Mouse (Mus musculus) spleen, postnatal 36 days (tissue): Measurements from ENCODE around the gene Pakap.
A peak's percentile ranks its signal among the peaks of the same experiment; 100 is the strongest.

Experiments used
- DNase-seq, 2 experiments: peaks; one replicate each; pipeline ENCODE4 v3.0.0; 2022; ENCODE audit warnings: low spot score in 2 of 2, mixed read lengths in 1 of 2

The Pakap gene

DNA sequence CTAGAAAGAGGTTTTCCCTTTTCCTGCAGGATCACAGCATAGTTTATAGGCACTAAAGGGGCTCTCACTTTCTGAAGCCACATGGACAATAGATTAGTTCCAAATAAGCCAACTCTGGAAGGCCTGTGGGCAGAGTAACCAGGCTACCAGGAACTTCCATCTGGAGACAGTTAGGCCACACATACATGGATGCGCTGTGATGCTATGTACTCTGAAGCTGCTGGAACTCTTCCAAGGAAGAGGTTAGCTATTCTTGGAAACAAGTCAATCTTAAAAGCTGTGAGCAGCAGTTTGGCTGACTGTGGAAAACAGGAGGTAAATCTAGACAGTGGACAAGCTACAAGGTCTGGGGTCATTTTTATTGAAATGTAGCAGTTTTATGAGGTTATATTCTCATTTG lies 196.4 kb downstream of the Pakap start:
- no peak for DNase-seq

GRCm38 (mm10) chr4:57764926-57765325 lies 196.9 kb downstream of the Pakap start:
- DNase-seq: no peak

GRCm38 (mm10) chr4:57765806-57766205 lies 197.8 kb downstream of the Pakap start:
- no peak for DNase-seq

DNA sequence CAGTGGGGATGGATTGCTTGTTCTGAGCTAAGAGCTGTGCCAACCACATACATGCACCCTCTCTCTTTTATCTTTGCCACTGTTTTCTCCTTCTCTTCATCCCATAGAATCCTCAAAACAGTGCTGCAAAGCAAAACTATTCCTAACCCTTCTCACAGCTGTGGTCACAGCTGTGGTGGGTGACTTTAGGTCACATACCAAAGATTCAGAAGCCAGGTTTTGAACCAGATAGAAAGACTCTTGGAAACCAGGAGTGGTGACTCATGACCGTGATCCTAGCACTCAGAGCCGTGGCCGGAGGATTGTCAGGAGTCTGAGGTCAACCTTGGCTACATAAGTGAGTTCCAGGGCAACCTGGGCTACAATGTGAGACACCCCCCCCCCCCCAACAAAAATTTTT lies 201.0 kb downstream of the Pakap start:
- no peak for DNase-seq

- no peak for DNase-seq
Measured at GRCm38 (mm10) chr4:57770185-57770823, 202.3 kb downstream of the Pakap start.

DNA sequence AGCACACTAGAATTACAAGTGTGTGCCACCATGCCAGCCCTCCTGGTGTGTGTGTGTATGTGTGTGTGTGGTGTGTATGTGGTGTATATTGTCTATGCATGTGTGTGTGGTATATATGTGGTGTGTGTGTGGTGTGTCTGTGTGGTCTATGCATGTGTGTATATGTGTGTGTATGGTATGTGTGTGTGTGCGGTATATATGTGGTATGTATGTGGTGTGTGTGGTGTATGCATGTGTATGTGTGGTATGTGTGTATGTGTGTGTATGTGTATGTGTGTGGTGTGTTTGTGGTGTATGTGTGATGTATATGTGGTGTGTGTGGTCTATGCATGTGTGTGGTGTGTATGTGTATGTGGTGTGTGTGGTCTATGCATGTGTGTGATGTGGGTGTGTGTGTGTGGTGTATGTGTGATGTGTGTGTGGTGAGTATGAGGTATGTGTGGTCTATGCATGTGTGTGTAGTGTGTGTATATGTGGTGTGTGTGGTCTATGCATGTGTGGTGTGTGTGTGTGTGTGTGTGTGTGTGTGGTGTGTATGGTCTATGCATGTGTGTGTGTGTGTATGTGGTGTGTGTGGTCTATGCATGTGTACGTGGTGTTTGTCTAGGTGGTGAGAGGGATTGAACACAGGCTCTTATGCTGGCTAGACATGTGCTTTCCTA lies 203.7 kb downstream of the Pakap start:
- no peak for DNase-seq

DNA sequence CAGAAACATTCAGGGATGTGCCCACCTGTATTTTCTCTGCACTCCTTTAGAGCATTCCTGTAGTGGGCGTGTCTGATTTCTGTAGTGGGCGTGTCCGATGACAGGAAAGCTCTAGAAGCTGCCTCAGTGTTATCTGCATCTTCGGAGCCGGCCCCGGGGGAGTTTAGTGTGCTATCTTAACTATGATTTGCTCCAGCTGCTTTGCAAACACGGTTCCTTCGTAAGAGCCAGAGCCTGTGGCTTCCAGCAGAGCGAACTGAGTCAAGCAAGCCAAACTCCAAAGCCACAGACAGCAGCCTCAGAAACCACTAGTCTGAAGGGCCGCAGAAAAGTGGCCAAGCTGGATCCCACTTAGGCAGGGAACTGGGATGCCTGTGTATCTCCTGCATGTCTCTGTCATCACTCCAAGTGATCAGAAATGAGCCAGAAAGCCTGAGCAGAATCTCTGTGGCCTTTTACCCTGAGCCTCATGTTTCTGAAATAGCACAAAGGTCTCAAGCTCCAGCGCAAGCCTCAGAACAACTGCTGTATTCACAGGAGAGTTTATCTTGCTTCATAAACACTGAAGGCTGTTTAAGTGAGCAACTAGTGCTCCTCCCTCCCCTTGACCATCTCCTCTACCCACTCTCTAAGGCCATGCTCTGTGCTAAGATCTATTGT lies 205.0 kb downstream of the Pakap start:
- DNase-seq: no peak

DNA sequence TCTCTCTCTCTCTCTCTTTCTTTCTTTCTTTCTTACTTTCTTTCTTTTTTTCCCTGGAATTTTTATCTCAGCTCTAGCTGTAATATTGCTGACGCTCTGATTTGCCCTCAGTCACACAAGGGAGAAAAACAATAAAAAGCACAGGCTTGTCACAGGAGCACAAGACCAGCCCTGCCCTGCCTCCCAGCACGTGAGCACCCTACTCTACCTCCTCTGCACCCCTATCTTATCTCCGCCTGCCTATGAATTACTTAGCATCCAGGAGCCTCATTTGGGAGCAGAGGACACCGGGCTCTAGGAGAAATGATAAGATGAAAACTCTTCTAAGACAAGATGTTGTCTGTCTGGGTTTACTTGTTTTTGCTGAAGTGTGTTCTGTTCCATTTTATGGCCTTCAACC lies 206.5 kb downstream of the Pakap start:
- no peak for DNase-seq

- no peak for DNase-seq
Measured at GRCm38 (mm10) chr4:57775582-57775981, 207.6 kb downstream of the Pakap start.

DNA sequence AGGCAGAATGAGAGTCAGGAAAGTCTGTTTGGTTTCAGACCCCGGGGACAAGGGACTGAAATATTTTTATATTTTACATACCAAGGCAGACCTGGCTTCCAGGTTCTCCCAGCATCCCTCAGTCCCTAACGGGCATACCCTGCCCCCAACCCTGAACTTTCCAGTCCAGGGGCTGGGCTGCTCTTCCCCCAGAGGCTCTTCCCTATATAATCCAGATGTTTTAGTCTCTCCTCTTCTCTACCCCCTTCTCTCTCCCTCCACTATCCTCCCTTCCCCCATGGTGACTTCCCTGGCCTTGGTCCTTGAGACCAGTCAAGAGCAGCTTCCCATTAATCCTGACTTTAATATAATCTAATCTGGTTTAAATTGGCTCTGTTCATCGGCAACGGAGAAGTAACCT lies 212.4 kb downstream of the Pakap start:
- no peak for DNase-seq

- DNase-seq: no peak
Measured at GRCm38 (mm10) chr4:57780833-57781641, 213.1 kb downstream of the Pakap start.

- DNase-seq: peak; percentile 68 to 69
Measured at GRCm38 (mm10) chr4:57781994-57782393, 214.0 kb downstream of the Pakap start.

DNA sequence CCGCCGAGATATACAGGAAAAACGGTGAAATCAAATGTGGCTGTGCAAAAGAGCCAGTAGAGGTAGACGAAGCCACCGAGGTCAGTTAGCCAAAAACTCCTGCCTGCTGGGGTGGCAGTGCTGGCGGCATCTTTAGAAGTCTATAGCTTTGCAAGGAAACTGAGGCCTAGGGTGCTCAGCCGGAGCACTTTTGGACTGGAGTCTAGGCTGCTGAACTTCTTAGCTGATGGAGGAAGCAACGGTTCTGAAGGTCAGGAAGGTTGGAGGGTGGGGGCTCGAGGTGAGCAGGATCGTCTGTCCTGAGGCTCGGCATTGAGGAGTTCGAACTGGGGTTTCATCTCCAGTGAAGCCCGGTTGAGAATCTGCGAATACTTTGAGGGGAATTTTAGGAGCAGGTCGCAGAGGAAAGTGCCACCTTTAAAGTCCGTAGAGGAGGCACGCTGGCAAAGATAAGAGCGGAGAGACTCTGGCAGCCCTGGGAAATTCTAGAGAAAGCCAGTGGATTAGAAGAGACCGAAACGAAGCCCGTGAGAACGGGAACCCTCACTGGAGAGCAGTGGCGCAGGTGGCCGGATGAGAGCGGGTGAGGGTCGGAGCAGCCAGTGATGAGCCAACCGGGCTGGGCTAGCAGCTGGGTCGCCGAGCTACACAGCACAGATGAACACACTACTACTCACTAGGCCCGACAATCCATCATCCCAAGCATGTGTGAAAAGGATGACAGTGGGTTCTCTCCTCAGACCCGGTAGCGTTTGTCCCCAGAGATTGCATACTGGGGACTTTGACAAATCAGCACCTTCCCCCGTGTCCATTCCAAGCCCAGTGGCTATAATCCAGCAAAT lies 214.8 kb downstream of the Pakap start:
- peak; percentile 28 to 36 for DNase-seq

- no peak for DNase-seq
Measured at GRCm38 (mm10) chr4:57783391-57783770, 215.4 kb downstream of the Pakap start.

DNA sequence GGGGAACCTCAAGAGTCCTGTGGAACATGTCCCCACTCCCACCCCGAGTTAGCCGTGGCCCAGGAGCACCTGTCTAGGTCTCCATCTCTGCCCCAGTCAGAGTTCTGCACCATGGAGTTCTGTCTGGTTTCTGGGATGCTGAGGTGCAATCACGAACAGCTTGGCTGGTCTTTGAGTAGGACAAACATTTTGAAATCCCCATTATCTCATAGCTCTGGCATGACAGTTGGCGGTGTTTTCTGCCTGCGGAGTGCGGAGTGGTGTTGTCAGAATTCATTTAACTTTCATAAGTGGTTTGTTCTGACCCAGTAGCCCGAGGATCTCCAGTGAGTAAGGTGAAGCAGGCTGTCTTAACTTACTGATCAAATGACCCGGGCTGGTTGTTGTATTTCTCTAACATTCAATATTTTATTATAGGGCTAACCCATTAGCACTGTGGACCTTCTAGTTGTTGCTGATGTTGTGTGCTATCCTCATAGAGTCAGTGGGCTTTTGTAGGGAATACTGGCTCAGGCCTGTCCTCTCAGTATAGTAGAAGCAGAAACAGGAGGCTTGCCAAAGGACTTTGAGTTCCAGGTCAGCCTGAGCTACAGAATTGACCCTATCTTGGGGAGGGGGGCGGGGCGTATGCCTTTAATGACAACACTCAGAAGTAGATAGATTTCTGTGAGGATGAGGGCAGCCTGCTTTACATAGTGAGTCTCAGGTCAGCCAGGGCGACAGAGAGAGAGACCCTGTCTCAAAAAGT lies 216.0 kb downstream of the Pakap start:
- DNase-seq: no peak

DNA sequence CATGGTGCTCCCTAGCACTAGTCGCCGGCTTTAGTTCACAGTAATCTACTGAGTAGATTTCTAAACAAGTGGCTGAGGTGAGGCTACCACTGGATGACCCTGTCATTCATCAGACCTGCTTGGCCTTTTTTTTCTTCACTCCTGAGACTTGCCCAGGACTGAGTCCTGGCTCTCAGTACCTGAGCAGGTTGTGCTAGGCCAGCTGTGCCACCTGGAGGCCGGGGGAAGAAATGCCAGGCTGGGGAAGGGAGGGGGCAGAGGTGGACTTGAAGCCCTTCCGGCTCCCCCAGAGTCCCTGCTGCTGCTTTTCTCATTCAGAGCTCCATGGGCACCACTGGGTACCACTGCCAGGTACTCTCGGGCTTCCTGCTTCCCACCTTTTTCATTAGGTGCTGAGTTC lies 220.7 kb downstream of the Pakap start:
- peak; percentile 49 to 53 for DNase-seq

- no peak for DNase-seq
Measured at GRCm38 (mm10) chr4:57789118-57789517, 221.1 kb downstream of the Pakap start.

DNA sequence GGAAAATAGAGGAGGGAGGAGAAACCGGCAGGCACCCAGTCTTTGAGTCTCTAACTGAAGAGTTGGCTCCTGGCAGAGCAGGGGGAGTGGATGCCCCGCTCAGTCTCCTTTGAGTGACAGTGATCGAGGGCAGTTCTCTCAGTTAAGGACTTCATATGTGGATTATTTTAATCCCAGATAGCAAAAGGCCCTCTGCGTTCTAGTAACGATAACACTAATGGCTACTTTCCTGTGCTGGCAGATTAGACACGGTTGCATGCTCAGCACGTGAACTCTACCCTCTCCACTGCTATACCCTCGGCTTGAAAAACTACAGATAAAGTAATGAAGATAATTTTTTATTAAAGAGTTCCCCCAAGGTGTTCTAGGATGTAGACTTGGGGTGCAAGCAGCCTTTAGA lies 226.0 kb downstream of the Pakap start:
- DNase-seq: no peak

GRCm38 (mm10) chr4:57794547-57794946 lies 226.6 kb downstream of the Pakap start:
- no peak for DNase-seq

DNA sequence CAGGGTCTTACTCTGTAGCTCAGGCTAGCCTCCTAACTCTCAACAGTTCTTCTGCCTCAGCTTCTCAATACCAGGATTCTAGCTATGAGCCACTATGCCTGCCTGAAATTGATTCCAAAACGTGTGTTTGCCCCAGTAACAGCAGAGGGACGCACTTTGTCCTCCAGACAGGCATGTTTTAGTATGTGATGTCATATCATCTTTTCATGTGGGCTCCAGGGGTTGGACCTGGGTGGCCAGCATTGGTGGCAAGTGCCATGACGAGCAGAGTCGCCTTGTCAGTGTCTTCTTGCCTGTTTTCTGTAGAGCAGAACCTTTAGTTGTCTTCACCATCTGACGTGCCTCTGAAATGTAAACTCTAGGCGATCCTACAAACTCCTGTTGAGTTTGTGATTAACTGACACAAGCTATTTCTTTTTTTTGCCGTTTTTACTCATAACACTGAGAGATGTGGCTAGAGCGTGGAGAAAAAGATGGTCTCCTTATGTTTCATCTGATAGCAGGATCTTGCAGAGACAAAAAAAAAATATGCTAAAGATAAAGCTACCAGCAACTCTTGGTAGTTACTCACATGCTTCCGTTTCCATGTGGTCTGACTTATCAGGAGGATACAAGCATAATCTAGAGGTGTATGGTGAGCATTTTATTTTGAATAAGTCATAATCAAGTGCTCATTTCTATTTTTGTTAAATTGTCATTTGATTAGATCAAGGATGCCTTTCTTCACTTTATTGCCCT lies 229.7 kb downstream of the Pakap start:
- no peak for DNase-seq
